Mouse (Mus musculus) G1E-ER4 (cell line): Measurements from ENCODE around the gene Cpsf3. TPM values are rescaled to one million over a fixed set of nuclear protein-coding genes. Genes with fewer than 3 reads are reported as not detected.

Source experiments
- GATA1 ChIP-seq: IDR thresholded peaks from one replicate; pipeline ENCODE4 v1.8.0; 2012; ENCODE audit warnings: low read length, inconsistent platforms
- polyA plus RNA-seq: library from polyadenylated mRNA; stranded (reverse); fragments of >175 nt; gene quantifications from 2 replicates; pipeline ENCODE4 v1.2.3, GENCODE M21; 2012

Gene Cpsf3
- polyA plus RNA-seq, 1 experiment, result 7.2 TPM

DNA sequence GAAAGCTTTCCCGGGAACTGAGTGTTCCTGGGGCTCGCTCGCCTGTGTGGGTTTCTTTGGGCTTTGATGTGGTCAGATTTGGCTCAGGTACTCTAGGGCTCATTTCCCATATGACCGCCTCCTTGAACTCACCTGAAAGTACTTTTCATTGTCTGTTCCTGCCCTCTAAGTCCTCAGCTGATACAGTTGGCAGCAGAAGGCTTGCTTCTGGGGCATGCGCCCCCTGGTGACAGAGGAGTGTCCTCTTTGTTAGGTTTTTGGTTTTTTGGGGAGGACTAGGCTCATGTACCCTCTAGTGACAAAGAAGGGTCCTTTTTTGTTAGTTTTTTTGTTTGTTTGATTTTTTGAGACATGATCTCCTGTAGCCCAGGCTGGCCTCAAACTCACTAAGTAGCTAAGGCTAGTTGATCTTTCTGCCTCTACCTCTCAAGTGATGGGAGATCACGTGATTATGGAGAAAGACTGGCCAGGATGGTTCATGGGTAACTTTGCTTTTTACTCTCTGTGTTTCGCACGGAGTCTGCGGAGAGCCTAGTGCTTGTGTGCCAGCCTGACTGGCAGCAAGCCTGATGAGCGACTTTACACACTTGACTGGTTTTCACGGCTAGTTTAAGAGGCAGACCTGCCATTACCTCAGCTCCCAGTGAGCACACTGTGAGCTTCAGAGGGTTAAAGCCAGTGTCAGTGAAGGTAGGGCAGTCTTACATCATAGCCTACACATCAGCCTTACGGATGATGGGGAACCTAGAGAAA lies 33.1 kb downstream of the Cpsf3 start:
- TF ChIP-seq GATA1, result no peak

DNA sequence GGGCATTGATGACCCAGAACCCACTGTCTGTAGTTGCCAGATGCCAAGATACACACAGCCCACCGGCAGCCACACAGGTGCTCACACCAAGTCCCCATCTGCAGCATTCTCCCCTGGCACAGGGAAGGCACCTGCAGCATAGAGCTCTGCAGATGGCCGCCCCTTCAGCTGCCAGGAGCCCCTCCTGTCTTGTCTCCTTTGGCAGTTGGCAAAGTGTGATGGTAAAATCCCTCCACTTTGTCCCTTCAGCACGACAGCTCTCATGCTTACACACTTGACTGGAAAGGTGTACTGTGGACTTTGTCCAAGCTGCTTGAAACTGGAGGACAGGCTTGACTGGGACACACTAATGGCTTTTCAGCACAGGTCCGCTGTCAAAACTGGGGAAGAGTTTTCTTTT lies 35.1 kb downstream of the Cpsf3 start:
- no peak for TF ChIP-seq GATA1

DNA sequence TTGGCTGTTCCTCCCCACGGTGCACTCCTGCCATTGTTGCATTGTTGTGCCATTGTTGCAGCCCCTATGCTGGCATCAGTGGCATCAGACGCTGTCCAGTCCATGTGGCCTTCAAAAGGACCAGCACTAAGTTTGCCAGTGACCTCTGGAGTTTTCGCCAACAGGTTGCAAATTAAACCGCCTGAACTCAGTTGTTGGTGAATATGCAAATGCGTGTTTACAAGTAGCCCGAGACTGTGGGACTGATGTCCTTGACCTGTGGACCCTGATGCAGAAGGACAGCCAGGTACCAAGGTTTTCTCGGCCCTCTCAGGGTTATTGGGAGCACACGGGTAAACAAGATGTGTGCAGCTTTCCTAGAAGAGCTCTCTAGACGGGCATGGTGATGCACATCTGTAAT lies 36.0 kb downstream of the Cpsf3 start:
- no peak for TF ChIP-seq GATA1

DNA sequence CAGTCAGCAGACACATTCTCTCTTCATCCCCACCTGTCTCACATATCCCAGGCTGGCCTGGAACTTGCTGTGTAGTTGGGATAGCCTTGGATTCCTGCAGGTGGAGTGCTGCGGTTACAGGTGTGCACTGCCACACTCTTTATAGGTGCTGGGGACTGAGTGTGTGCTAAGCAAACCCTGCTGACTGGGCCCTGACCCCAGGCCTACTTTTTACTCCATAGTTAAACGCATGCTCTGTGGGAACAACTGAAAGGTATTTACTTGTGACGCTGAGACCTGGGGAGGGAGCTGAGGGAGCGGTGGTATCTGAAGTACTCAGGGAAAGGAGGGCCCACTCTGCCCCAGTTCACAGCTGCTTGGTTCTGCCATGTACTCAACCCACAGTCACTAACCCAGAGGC lies 37.1 kb downstream of the Cpsf3 start:
- no peak for TF ChIP-seq GATA1

DNA sequence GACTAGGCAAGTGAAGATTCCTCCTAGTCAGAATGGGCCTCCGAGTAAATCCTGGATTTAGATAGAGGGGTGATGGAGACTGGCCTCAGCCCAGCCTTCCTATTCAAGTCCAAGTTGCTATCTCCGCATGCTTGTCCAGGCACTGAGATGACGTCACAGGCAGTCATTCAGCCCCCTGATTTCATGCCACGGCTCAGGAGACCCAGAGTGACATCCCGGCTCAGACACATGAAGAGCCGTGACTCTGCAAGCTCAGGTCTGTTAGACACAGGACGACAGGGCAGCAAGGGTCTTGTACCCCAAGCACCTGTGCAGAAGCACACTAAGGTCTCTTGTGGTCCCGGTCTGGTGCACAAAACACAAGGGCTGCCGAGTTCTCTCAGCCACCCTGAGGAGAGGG lies 37.7 kb downstream of the Cpsf3 start:
- no peak for TF ChIP-seq GATA1

DNA sequence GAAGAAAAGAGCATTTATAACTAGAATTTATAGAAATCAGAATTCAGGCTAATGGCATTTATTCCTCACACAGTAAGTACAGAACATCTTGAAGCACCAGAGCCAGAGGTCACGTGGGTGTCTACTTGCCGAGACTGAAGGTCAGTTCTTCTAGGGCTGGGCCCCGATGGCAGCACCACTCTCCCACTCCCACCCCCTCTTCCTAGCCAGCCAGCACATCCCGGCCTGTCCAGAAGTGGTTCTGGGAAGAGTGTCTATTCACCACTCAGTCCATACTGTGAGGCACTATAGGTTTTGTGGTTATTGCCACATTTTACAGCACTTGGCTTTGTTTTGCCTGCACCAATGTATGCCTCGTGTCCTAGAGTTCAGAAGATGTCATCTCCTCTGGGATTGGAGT lies 38.9 kb downstream of the Cpsf3 start:
- TF ChIP-seq GATA1, result no peak

DNA sequence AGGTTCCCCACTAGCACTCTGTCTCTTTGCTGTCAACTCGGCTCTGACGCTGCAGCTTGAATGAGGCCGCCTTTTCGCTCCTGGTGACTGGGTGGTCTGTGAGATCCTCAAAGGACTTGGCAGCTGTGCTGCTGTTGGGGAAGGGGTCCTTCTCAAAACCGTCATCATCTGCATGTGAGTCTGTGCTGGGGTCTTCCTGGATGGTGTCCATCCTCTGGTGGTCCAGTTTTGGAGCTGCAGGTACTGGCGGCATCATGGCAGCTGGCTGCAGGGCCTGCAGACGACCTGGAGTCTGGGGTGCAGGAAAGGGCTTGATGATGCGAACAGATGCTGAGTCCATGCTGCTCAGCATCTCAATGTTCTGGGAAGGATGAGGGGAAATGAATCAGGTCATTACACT lies 40.1 kb downstream of the Cpsf3 start:
- no peak for TF ChIP-seq GATA1

DNA sequence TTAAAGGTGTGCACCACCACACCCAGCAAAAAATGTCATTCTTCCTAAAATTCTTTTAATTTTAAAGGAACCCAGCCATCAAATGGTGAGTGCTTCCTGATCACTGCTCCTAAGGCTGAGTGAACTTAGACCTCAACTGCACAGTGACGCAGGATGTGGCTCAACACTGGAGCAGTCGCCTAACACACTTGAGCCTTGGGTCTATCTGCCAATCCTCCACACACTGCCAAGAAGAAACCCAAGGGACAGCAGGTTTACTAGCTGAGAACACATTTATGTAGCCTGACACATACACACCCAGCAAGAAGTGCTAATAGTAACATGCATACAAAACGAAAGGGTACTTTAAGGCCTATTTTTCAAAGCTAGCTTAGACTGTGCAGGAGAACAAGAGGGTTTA lies 41.1 kb downstream of the Cpsf3 start:
- no peak for TF ChIP-seq GATA1

DNA sequence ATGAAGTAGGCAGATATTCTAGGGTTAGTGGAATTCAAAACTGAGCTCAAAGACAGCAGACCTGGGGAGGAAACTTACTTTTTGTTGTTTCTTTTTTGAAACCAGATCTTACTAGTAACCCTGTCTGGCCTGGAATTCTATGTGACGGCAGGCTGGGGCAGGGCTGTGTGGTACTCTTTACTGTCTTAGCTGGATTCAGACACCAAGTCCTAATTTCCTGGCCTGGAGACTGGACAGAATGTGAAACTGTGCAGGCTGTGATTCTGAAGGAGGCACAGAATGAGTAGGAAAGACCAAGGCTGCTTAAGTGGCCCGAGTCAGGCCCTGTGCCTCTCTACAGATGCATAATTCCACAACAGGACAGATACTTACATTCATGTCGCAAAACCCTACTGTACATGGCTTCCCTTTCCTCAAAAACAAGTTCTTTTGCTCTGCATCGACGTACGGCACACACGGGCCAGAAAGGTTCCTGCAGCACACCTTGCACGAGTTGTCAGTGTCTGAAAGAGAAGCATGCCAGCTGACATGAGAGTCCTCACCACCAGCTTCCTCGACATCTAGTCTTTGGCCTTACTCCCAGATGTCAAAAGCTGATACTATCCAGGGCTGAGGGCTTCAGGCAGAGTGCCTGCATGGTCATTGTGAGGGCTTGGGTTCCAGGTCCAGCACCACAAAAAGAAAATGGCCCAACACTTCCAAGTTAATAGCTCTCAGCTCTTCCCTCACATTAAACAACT lies 44.6 kb downstream of the Cpsf3 start:
- TF ChIP-seq GATA1, result no peak

DNA sequence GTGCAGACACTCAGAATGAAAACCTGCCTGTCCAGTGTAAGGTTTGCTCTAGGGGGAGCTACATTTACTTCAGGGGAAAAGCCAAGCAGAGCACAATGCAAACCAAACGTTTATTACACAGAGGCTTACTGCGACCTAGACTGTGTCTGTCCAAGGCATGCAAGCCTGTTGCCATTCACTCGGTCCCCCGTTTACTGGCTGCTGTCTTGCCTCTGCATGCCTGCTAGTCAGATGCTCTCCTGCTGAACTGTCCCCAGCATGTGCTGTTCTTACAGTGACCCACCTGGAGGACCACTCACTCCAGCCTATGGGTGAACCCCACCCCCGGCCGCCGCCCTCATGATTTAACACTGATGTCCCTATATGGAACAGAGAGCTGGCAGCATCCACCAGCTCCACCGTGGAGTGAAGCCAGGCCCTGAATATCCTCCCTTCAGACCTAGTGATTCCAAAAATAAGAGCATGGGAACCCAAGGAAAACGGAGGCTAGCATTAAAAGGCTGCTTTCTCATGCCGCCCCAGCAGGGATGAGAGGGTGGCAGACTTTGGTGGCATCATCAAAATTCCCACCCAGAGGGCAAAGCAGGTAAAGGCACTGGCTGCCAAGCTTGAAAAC lies 45.9 kb downstream of the Cpsf3 start:
- TF ChIP-seq GATA1, result no peak

DNA sequence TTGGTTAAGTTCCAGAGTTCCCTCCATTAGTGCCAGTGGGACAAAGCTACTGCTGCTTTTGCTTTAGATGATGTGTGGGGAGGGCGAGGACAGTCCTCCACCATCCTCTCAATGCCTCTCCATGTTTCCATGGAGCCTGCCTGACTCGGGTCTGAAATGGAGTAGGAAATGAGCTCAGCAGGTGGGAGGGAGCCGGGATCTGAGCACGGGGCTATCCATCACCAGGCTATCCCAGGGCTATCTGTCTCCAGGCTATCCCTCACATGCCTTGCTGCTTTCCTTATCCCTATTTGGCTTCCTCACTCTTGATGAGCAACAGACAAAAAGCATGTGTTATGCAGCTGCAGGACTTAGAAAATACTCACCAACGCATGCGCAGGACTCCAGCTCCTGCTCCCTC lies 46.5 kb downstream of the Cpsf3 start:
- TF ChIP-seq GATA1, result no peak

DNA sequence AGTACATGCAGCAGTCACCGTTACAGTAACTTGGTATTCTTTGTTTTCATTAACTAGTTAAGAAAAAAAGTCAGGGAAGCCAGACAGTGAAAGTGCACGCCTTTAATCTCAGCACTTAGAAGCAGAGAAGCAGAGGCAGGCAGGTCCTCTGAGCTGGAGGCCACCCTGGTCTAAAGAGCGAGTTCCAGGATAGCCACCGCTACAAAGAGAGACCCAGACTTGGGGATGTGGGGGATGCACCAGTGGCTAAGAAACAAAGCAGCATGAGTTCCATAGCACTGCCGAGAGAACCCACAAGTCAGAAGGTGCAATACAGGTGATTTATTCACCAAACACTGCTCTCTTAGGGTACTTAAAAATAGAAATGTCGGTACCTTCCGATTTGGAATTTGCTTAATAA lies 47.8 kb downstream of the Cpsf3 start:
- no peak for TF ChIP-seq GATA1

DNA sequence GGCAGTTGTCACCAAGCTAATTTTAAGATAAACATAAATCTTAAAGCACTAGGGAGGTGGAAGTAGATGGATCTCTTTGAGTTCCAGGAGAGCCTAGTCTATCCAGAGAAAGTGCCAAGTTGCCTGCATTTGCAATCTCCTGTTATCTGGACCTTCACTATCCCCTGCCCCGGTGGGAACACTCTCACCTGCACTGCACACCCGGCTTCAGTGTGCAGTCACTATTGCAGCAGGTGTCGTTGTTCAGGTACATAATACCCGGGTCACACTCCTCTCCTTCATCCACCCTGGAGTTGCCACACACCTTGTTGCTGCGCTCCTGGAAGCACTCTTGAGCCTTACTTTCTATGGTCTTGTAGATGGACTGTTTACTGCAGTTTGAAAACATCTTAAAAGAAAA lies 48.6 kb downstream of the Cpsf3 start:
- TF ChIP-seq GATA1, result no peak

DNA sequence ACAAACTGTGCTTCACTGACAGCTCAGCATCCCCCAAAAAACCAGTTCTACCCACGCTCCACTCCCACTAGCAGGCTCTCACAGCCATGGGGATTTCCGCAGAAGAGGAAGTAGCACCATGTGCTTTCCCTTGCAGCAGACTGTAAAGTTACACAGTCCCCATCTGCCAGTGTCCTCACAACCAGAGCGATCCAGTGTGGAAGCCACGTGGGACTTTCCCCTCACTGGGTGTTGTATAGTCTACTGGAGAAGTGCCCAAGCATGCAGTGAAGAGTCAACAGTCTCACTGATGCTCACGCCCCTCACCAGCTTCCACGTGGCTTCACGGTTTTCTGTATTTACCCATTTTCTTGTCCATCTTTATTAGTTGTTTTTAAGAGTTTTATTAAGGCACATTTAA lies 50.7 kb downstream of the Cpsf3 start:
- no peak for TF ChIP-seq GATA1

DNA sequence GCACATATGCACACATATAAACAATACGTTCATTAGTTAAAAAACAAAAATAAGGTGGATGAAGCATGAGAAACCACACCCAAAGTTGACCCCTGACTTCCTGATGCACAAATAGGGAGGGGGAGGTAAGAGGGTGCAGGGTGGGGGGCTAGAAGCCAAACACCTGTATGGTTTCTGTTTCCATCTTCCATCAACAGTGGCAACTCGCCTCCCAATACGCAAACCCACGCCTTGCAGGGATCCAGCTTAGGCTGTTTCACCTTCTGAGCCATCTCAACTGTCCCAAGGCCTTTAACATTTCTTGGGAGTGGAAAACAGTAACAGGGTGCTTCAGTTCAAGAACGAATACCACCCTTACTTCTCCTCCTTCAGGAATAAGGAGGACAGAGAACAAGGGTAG lies 52.0 kb downstream of the Cpsf3 start:
- no peak for TF ChIP-seq GATA1

DNA sequence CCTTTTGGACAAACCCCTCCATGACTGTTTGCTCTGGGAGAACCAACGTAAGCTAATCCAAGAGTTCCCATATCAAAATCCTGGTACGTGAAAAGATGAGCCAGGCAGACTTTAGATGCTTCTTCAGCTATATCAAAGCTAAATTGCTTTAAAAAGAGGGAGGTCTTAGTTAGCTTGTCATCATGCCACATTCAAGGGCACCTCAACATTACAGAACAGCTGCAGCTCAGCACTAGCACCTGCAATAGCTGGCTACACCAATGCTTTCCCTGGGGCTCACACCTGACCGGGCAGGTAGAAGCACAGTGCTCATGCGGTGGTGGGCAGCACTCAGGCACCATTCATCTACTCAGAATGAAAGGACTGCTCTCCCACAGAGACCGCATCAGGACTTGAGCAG lies 55.5 kb downstream of the Cpsf3 start:
- TF ChIP-seq GATA1, result no peak

DNA sequence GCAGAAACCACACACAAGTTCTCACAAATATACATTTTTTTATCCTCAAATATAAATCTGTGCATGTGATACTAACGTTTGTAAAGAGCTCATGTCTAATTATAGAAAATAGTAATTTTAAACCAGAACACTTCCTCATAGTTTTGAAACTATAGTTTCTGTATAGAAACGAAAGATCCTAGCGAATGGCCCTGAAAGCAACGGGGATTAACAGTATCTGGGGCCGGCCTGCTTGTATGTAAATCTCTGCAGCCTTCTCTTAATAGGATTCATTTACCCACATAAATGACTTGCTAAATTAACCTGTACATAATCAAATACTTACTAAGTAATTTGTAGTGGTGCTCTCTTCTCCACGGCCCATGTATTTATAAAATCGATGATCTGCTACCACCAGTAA lies 61.8 kb downstream of the Cpsf3 start:
- no peak for TF ChIP-seq GATA1
